Mouse (Mus musculus): ENCODE measurements at regions not wholly inside any gene's neighbourhood (a gene's known extent, or its start where the extent isn't known, plus 50 kb on each side); places are given as distances from the start of the nearest gene placed in this dataset.

- no peak for DNase-seq
Observed at GRCm38 (mm10) chr15:62123756-62124155, 1200.9 kb upstream of the A1bg start.

DNA sequence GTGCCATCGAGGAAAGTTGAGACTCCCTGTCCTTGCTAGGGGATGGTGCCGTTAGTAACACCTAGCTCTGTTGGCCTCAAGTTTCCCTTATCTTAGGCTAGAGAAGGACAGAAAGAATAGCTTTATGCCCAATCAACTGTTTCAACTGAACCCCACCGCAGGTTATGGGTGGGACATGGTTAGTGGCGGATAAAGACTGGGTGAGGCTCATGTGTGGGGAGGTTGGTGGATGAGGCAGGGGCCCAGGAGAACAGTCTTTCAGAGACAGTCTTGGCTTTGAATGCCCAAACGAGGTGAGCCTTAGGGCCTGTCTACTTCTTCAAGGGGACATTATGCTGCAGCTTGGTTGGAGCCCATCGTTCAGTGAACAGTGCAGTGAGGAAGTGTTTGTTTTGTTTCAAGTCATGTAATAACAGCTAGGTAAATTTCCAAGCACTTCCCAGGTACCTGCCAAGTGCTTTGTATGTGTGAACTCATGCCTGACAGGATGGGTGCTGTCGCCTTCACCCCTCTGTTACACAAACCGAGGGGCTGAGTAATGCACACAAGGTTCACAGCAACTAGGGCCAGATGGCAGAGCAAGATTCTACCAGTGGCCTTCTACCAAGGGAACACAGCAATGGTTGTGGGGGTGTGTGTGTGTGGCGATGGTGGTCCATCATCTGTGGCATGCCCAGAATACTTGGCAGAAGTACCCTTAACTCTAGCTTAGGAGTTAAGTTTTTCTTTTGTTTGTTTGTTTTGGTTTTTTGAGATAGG, 1199.6 kb upstream of the A1bg start:
- no peak for DNase-seq

DNA sequence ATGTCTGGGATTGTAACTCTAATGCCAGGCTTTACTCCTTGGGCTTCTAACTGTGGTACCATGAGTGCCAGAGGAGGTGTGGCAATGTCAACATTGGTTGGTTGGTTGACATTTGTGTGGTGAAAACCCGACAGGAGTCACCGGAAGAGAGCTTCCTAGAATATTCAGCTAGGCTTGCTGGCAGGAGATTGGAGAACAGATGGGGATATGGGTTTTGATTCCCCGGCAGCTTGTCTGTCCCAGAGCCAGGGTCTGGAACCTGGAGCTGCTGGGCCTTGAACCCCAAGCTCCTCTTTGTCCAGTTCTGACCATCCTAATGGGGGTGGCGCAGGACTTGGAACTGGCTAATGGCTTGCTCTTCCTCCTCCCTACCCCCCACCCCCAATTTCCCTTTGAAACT, 1198.9 kb upstream of the A1bg start:
- DNase-seq: no peak

DNA sequence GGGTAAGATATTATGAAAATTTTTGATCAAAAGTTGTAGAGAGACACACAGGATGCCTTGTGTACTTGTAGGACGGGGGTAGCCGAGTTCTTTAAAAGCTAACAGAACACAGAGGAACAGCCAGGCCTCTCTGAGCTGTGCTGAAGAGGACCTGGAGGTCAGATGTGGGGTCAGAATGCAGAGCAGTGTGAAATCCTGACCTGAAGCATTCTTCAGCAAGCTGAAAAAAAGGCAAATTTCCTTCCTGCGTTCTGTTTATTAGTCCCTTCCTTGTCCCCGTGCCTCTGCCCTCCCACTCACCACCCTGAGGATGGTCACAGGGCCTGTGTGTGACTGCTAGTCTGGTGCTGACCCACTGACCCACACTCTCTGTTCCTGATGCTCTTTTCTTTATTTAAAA, 1197.9 kb upstream of the A1bg start:
- DNase-seq: no peak

GRCm38 (mm10) chr15:62118997-62119396, 1196.2 kb upstream of the A1bg start:
- DNase-seq: peak in 1 of 2 experiments; percentile 41

DNA sequence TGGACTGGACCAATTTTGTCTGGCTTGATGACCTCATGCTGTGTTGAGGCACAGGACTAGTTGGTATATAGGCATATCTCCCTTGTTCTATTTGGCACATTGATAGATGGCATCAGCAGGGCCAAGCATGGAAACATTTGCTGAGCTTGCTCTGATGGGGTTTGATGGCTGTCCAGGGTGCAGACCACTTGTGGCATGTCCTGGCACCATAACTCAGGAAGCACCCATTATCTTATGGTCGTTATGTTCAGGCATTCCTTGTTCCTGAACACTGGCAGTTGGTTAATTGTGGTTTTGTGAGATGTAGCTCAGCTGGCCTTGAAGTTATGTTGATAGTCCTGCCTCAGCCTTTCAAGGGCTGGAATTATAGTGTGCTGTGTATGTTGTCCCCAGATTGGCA, 1193.4 kb upstream of the A1bg start:
- no peak for DNase-seq

- DNase-seq: no peak
Observed at GRCm38 (mm10) chr15:62114815-62115214, 1192.0 kb upstream of the A1bg start.

GRCm38 (mm10) chr15:62112151-62112550, 1189.3 kb upstream of the A1bg start:
- no peak for DNase-seq

GRCm38 (mm10) chr15:62107976-62108375, 1185.2 kb upstream of the A1bg start:
- no peak for DNase-seq

GRCm38 (mm10) chr15:62106518-62106975, 1183.7 kb upstream of the A1bg start:
- peak; percentile 90 to 93 for DNase-seq

DNA sequence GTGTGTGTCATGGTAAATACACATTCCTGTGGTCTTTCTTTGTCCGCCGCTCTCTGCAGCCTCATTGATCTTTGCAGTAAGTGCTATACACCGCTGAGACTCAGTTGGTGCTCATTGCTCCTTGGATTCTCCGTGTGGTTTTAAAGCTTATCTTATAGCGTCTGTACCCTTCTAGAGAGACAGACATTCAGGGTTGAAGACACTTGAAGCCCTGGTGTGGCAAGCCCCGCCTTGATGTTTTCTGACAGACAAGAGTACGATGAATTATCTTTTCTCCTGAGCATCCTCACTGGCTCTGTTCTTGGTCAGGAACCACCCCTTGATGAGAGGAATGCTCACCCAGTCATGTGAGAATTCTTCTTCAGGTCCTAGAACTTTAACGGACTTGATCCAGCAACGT, 1182.7 kb upstream of the A1bg start:
- no peak for DNase-seq

DNA sequence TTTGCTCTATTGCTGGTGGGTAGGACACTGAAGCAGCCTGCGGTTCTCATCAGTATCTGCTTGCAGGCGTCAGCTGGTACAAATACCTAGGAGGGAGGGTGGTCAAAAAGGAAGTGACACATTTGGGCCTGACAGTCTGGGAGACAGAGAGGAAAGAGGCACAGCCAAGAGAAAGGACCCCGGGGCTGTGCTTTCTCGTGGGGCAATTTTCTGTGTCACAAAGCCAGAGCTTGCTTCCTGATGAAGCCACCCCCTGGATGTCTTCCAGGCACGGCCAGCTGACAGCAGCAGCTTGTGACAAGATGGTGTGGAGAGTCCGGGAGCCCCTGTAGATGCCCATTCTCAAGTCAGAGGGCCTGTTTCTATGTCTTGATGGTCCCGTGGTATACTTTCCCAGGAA, 1181.8 kb upstream of the A1bg start:
- peak; percentile 64 to 67 for DNase-seq

DNA sequence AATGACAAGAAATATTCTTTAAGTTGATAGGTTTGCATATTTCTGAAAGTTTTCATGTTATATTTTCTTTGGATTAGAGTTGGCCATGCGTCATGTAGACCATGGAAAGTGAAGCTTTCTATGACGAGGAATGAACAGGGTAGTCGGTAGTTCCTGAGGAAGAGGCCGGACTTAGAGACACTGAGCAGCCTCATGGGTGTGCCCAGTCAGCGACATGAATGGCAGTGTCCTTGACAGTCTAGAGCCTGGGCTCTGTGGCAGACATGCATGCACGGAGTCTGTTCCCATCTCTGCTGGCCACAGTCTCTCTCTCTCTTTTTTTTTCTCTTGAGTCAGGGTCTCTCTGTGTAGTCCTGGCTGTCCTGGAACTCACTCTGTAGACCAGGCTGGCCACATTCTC, 1176.9 kb upstream of the A1bg start:
- DNase-seq: no peak

DNA sequence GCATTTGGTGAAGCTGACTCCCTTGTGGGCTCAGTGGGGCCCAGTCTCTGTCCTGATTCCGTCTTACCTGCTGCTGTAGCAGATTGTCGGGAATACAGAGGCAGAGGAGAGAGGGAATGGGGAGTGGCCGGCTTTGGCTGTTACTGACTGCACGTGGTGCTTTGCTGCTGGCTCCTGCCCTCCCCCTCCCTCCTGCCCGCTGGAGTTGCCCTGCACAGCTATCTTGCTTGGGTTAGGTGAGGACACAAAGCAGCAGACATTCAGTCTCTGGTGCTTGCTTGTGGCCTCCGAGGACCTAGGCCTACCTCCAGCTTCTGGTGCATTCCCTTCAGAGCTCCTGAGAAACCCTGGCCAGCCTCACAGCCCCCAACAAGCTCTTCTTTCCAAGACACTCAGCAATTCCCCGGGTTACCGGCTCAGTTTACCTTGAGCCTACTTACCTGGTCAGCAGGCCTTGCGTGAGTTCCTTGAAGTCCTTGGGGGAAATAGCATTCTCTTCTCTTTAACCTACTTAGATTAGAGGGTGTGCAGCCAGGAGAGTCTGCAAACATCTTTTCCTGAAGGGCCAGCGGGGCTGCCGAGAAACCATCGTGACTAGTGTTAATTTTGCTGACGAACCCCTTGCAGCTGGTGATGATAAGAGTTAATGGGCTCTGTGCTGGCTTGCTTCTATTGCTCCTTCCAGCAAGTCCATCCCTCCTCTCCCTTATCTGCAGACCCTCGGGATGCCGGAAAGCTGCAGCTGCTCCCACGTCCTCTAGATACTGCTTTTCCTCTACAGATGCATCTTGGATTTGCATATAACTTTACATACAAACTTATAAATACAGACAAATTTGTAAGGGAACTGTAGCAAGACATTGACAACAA, 1176.2 kb upstream of the A1bg start:
- DNase-seq: peak; percentile 61 to 73

DNA sequence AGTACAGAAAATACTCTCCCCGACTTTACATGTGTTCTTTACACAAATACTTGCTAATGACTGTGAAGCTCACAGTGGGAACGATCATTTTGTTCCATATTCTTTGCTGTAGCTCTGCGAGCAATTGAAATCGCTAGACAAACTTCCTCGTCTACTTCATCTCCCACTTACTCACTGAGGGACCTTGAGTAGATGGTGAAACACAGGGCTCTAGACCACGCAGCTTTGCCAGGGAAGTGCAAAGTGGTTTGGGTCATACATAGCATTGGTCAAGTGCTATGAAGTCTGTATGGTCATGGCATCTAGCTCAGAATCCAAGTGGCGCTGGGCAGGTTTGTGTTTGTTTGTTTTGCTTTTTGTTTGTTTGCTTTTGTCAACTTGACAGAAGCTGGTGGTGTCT, 1174.0 kb upstream of the A1bg start:
- DNase-seq: no peak

GRCm38 (mm10) chr15:62095198-62095597, 1172.4 kb upstream of the A1bg start:
- no peak for DNase-seq

DNA sequence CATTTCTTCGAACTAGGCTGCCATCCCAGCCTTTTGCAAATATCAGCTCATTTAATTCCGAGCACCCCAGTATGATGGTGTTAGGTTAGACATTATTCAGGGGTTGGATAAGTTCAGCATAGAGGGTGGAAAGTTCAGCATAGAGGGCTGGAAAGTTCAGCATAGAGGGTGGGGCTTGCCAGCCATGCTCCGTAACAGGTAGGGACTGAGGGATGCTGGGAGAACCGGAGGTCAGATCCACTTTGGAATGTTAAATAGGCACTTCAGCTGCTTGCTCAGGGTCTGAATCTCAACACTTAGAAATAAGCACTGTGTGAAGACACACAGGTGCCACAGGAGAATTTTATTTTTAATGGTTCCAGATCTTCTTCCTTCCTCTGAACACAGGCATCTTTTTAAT, 1170.9 kb upstream of the A1bg start:
- no peak for DNase-seq

- DNase-seq: no peak
Observed at GRCm38 (mm10) chr15:62092671-62093185, 1169.9 kb upstream of the A1bg start.

DNA sequence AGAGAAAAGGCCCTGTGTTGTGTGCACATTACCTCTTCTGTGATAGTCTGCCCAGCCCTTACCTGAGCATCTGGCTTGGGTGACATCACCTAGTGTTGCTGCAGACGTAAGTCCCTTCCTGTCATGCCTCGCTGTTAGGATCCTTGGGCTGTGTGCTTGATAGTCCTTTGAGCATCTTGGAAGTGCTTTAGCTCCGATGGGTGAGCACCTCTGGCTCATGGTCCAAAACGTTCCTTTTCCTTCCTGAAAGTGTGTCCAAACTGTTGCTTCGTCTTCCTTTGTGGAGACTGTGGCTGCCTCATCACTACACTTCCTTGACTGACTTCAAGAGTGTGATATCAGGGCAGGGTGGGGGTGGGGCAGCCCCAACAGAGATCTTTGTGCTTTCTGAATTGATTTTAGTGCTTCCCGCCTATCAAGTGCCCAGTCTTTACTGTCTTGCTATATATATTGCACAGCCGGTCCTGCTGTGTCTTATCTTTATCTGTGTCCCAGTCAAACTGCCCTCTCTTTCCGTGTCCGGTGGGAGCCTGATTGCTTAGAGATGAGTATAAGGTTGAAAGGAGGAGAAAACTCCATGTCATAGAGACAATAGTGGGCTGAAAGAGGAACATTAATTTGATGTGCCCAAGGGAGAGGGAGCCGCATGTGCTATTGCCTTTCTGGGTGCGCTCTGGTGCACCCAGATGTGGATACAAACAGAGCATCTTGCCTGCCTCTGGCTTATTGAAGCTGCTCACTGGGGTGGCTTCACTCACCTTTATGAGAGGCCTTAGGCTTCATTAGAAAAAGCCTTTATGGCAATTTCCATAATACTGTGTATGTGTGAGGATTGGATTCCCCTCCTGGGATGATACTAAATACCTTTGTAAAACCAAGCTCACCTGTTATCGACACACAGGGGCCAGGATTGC, 1169.2 kb upstream of the A1bg start:
- DNase-seq: no peak

GRCm38 (mm10) chr15:62091144-62091543, 1168.3 kb upstream of the A1bg start:
- DNase-seq: no peak

DNA sequence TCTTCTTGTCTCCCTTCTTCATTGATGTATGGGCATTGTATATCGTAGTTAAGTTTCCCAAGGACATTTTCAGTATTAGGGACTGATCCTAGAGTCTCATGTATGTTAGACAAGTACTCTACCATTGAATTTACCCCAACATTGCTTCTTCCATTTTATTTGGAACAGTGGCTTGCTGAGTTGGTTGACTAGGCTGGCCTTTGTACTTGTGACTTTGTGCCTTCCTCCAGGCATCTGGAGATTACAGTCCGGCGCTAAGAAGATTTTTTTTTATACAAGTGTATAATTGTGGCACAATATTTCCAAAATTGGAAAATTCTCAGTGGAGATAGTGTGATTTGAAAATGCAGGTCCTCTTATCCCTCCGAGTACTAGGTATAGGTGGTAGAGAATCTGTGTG, 1165.5 kb upstream of the A1bg start:
- DNase-seq: no peak

- no peak for DNase-seq
Observed at GRCm38 (mm10) chr15:62087755-62088154, 1164.9 kb upstream of the A1bg start.

Data from heart, adult 18-20 months (tissue).